Mouse (Mus musculus): ENCODE measurements at regions not wholly inside any gene's neighbourhood (a gene's known extent, or its start where the extent isn't known, plus 50 kb on each side); places are given as distances from the start of the nearest gene placed in this dataset.

- DNase-seq (ENCODE audit: low spot score in 2 of 2), result no peak
Observed at GRCm38 (mm10) chr1:190526046-190526445, 355.5 kb upstream of the Prox1 start.

GRCm38 (mm10) chr1:190500106-190500505 lies 329.6 kb upstream of the Prox1 start:
- no peak for DNase-seq (ENCODE audit: low spot score in 2 of 2)

- no peak for DNase-seq (ENCODE audit: low spot score in 2 of 2)
Observed at GRCm38 (mm10) chr1:190497474-190497873, 327.0 kb upstream of the Prox1 start.

- no peak for DNase-seq (ENCODE audit: low spot score in 2 of 2)
Observed at GRCm38 (mm10) chr1:190495741-190496520, 325.4 kb upstream of the Prox1 start.

- DNase-seq (ENCODE audit: low spot score in 2 of 2), result no peak
Observed at GRCm38 (mm10) chr1:190486551-190487104, 316.1 kb upstream of the Prox1 start.

GRCm38 (mm10) chr1:190483366-190483765 lies 312.9 kb upstream of the Prox1 start:
- DNase-seq (ENCODE audit: low spot score in 2 of 2), result no peak

GRCm38 (mm10) chr1:190481071-190481470 lies 310.6 kb upstream of the Prox1 start:
- no peak for DNase-seq (ENCODE audit: low spot score in 2 of 2)

- DNase-seq (ENCODE audit: low spot score in 2 of 2), result no peak
Observed at GRCm38 (mm10) chr1:190480601-190481000, 310.1 kb upstream of the Prox1 start.

GRCm38 (mm10) chr1:190472761-190473160 lies 302.2 kb upstream of the Prox1 start:
- no peak for DNase-seq (ENCODE audit: low spot score in 2 of 2)

- no peak for DNase-seq (ENCODE audit: low spot score in 2 of 2)
Observed at GRCm38 (mm10) chr1:190470336-190470735, 299.8 kb upstream of the Prox1 start.

GRCm38 (mm10) chr1:190457541-190458061 lies 287.1 kb upstream of the Prox1 start:
- no peak for DNase-seq (ENCODE audit: low spot score in 2 of 2)

GRCm38 (mm10) chr1:190453549-190453948 lies 283.0 kb upstream of the Prox1 start:
- no peak for DNase-seq (ENCODE audit: low spot score in 2 of 2)

GRCm38 (mm10) chr1:190452115-190452842 lies 281.8 kb upstream of the Prox1 start:
- no peak for DNase-seq (ENCODE audit: low spot score in 2 of 2)

- no peak for DNase-seq (ENCODE audit: low spot score in 2 of 2)
Observed at GRCm38 (mm10) chr1:190448263-190448662, 277.7 kb upstream of the Prox1 start.

- no peak for DNase-seq (ENCODE audit: low spot score in 2 of 2)
Observed at GRCm38 (mm10) chr1:190447253-190447652, 276.7 kb upstream of the Prox1 start.

- DNase-seq (ENCODE audit: low spot score in 2 of 2), result no peak
Observed at GRCm38 (mm10) chr1:190446676-190447075, 276.2 kb upstream of the Prox1 start.

GRCm38 (mm10) chr1:190444366-190444765 lies 273.9 kb upstream of the Prox1 start:
- DNase-seq (ENCODE audit: low spot score in 2 of 2), result no peak

GRCm38 (mm10) chr1:190443234-190443633 lies 272.7 kb upstream of the Prox1 start:
- DNase-seq (ENCODE audit: low spot score in 2 of 2), result no peak

- DNase-seq (ENCODE audit: low spot score in 2 of 2), result no peak
Observed at GRCm38 (mm10) chr1:190442166-190442565, 271.7 kb upstream of the Prox1 start.

- DNase-seq (ENCODE audit: low spot score in 2 of 2), result no peak
Observed at GRCm38 (mm10) chr1:190438789-190439188, 268.3 kb upstream of the Prox1 start.

GRCm38 (mm10) chr1:190422874-190423273 lies 252.4 kb upstream of the Prox1 start:
- no peak for DNase-seq (ENCODE audit: low spot score in 2 of 2)

GRCm38 (mm10) chr1:190419709-190420108 lies 249.2 kb upstream of the Prox1 start:
- DNase-seq (ENCODE audit: low spot score in 2 of 2), result peak; percentile 13 to 49
